Mouse (Mus musculus): ENCODE measurements around the gene Kctd20. TPM values are rescaled to one million over a fixed set of nuclear protein-coding genes. Genes with fewer than 3 reads are reported as not detected.

The Kctd20 gene
- polyA plus RNA-seq, 1 experiment from 2014 or later: 84.4 TPM

GRCm38 (mm10) chr17:29006812-29007211, 55.1 kb downstream of the Kctd20 start:
- Histone ChIP-seq H3K36me3 (ENCODE audit: control insufficient read depth, insufficient read depth, low read length) (peaks cover 5% of the 10 kb centered on the region; the same call in 1 of the 2 replicates), H3K27me3 (replicated peaks; ENCODE audit: control insufficient read depth, insufficient read depth, low read length) (no peaks in the 10 kb centered on the region), H3K4me3 (ENCODE audit: low read depth, low read length) (peak overlapping the region; percentile 98), H3K27ac (ENCODE audit: low read depth, low read length) (peak overlapping the region; percentile 89), H3K4me1 (ENCODE audit: control insufficient read depth, insufficient read depth, low read length) (peaks cover 10% of the 10 kb centered on the region), H3K9ac (ENCODE audit: low read length) (peak overlapping the region; percentile 97), H3K9me3 (replicated peaks; ENCODE audit: control insufficient read depth, low read length) (no peaks in the 10 kb centered on the region), H3K4me2 (ENCODE audit: low read length) (peak overlapping the region; percentile 72)
- DNase-seq (ENCODE audit: low spot score) (no peak), ATAC-seq (no peak)
- 8% methylated on average over 7 of the region's 7 CpGs for WGBS

- Histone ChIP-seq H3K4me3 (ENCODE audit: low read depth, low read length) (peak overlapping the region; percentile 98), H3K27ac (ENCODE audit: low read depth, low read length) (peak overlapping the region; percentile 89), H3K9ac (ENCODE audit: low read length) (peak overlapping the region; percentile 97), H3K4me2 (ENCODE audit: low read length) (peak overlapping the region; percentile 72), H3K9me3 (replicated peaks; ENCODE audit: control insufficient read depth, low read length) (no peaks in the 10 kb centered on the region), H3K4me1 (ENCODE audit: control insufficient read depth, insufficient read depth, low read length) (peaks cover 10% of the 10 kb centered on the region), H3K27me3 (replicated peaks; ENCODE audit: control insufficient read depth, insufficient read depth, low read length) (no peaks in the 10 kb centered on the region), H3K36me3 (ENCODE audit: control insufficient read depth, insufficient read depth, low read length) (peaks cover 5% of the 10 kb centered on the region; the same call in 1 of the 2 replicates)
- WGBS: 0% methylated on average over 19 of the region's 19 CpGs
- no peak; the same call in 1 of the 2 replicates for ATAC-seq
- no peak for DNase-seq (ENCODE audit: low spot score)
Observed at GRCm38 (mm10) chr17:29007243-29007640, 55.5 kb downstream of the Kctd20 start.

GRCm38 (mm10) chr17:29007641-29008325, 56.0 kb downstream of the Kctd20 start, which contains the start of gene Stk38:
Stk38 (minus strand) TSS chr17:29007995.
- DNase-seq (ENCODE audit: low spot score) (peak; percentile 87), ATAC-seq (peak; percentile 95)
- H3K9ac ChIP-seq (ENCODE audit: low read length): peak within 1 kb of the TSS; percentile 97
- peak within 1 kb of the TSS; percentile 72 for H3K4me2 ChIP-seq (ENCODE audit: low read length)
- H3K4me3 ChIP-seq (ENCODE audit: low read depth, low read length): peak within 1 kb of the TSS; percentile 98
- under 1% methylated on average over 62 of the region's 65 CpGs for WGBS
- H3K4me1 ChIP-seq (ENCODE audit: control insufficient read depth, insufficient read depth, low read length): peaks cover 10% of the 10 kb centered on the region
- no peaks in the 10 kb centered on the region for H3K27me3 ChIP-seq (replicated peaks; ENCODE audit: control insufficient read depth, insufficient read depth, low read length)
- no peaks in the 10 kb centered on the region for H3K9me3 ChIP-seq (replicated peaks; ENCODE audit: control insufficient read depth, low read length)
- H3K27ac ChIP-seq (ENCODE audit: low read depth, low read length): peak within 1 kb of the TSS; percentile 89
- H3K36me3 ChIP-seq (ENCODE audit: control insufficient read depth, insufficient read depth, low read length): peaks cover 5% of the 10 kb centered on the region; the same call in 1 of the 2 replicates

GRCm38 (mm10) chr17:29008326-29008650, 56.5 kb downstream of the Kctd20 start:
- DNase-seq (ENCODE audit: low spot score) (no peak), ATAC-seq (0 out of 2 replicates have a peak, but pooled peaks have one; percentile 2)
- peaks cover 5% of the 10 kb centered on the region; the same call in 1 of the 2 replicates for H3K36me3 ChIP-seq (ENCODE audit: control insufficient read depth, insufficient read depth, low read length)
- H3K27ac ChIP-seq (ENCODE audit: low read depth, low read length): peak overlapping the region; percentile 53; the same call in 1 of the 2 replicates
- 11% methylated on average over 8 of the region's 8 CpGs for WGBS
- peaks cover 10% of the 10 kb centered on the region for H3K4me1 ChIP-seq (ENCODE audit: control insufficient read depth, insufficient read depth, low read length)
- H3K9me3 ChIP-seq (replicated peaks; ENCODE audit: control insufficient read depth, low read length): no peaks in the 10 kb centered on the region
- H3K4me2 ChIP-seq (ENCODE audit: low read length): peak overlapping the region; percentile 48
- no peaks in the 10 kb centered on the region for H3K27me3 ChIP-seq (replicated peaks; ENCODE audit: control insufficient read depth, insufficient read depth, low read length)
- H3K9ac ChIP-seq (ENCODE audit: low read length): peak overlapping the region; percentile 97
- peak overlapping the region; percentile 98 for H3K4me3 ChIP-seq (ENCODE audit: low read depth, low read length)

- Histone ChIP-seq H3K27me3 (replicated peaks; ENCODE audit: control insufficient read depth, insufficient read depth, low read length) (no peaks in the 10 kb centered on the region), H3K9me3 (replicated peaks; ENCODE audit: control insufficient read depth, low read length) (no peaks in the 10 kb centered on the region), H3K36me3 (ENCODE audit: control insufficient read depth, insufficient read depth, low read length) (peaks cover 5% of the 10 kb centered on the region; the same call in 1 of the 2 replicates), H3K4me1 (ENCODE audit: control insufficient read depth, insufficient read depth, low read length) (peaks cover 10% of the 10 kb centered on the region), H3K4me3 (ENCODE audit: low read depth, low read length) (no peak overlapping the region), H3K9ac (ENCODE audit: low read length) (no peak overlapping the region), H3K4me2 (ENCODE audit: low read length) (no peak overlapping the region), H3K27ac (ENCODE audit: low read depth, low read length) (no peak overlapping the region)
- ATAC-seq: no peak
- DNase-seq (ENCODE audit: low spot score): no peak
- 89% methylated on average over 4 of the region's 4 CpGs for WGBS
Observed at GRCm38 (mm10) chr17:29009181-29009580, 57.4 kb downstream of the Kctd20 start.

GRCm38 (mm10) chr17:29014235-29014634, 62.5 kb downstream of the Kctd20 start:
- Histone ChIP-seq H3K4me3 (ENCODE audit: low read depth, low read length) (no peak overlapping the region), H3K27me3 (replicated peaks; ENCODE audit: control insufficient read depth, insufficient read depth, low read length) (no peaks in the 10 kb centered on the region), H3K4me2 (ENCODE audit: low read length) (no peak overlapping the region), H3K36me3 (ENCODE audit: control insufficient read depth, insufficient read depth, low read length) (no peaks in the 10 kb centered on the region), H3K9ac (ENCODE audit: low read length) (no peak overlapping the region), H3K9me3 (replicated peaks; ENCODE audit: control insufficient read depth, low read length) (no peaks in the 10 kb centered on the region), H3K27ac (ENCODE audit: low read depth, low read length) (no peak overlapping the region), H3K4me1 (ENCODE audit: control insufficient read depth, insufficient read depth, low read length) (no peaks in the 10 kb centered on the region)
- ATAC-seq (no peak), DNase-seq (ENCODE audit: low spot score) (no peak)

- no peaks in the 10 kb centered on the region for H3K4me1 ChIP-seq (ENCODE audit: control insufficient read depth, insufficient read depth, low read length)
- no peaks in the 10 kb centered on the region for H3K36me3 ChIP-seq (ENCODE audit: control insufficient read depth, insufficient read depth, low read length)
- ATAC-seq: no peak
- 6% methylated on average over 2 of the region's 2 CpGs for WGBS
- DNase-seq (ENCODE audit: low spot score): peak; percentile 51
- H3K27me3 ChIP-seq (replicated peaks; ENCODE audit: control insufficient read depth, insufficient read depth, low read length): no peaks in the 10 kb centered on the region
- no peak overlapping the region for H3K4me2 ChIP-seq (ENCODE audit: low read length)
- no peak overlapping the region for H3K27ac ChIP-seq (ENCODE audit: low read depth, low read length)
- H3K9ac ChIP-seq (ENCODE audit: low read length): no peak overlapping the region
- H3K9me3 ChIP-seq (replicated peaks; ENCODE audit: control insufficient read depth, low read length): no peaks in the 10 kb centered on the region
- no peak overlapping the region for H3K4me3 ChIP-seq (ENCODE audit: low read depth, low read length)
Observed at GRCm38 (mm10) chr17:29015638-29016037, 63.9 kb downstream of the Kctd20 start.

GRCm38 (mm10) chr17:29016705-29017104, 65.0 kb downstream of the Kctd20 start:
- Histone ChIP-seq H3K36me3 (ENCODE audit: control insufficient read depth, insufficient read depth, low read length) (no peaks in the 10 kb centered on the region), H3K9ac (ENCODE audit: low read length) (no peak overlapping the region), H3K9me3 (replicated peaks; ENCODE audit: control insufficient read depth, low read length) (no peaks in the 10 kb centered on the region), H3K4me1 (ENCODE audit: control insufficient read depth, insufficient read depth, low read length) (no peaks in the 10 kb centered on the region), H3K27ac (ENCODE audit: low read depth, low read length) (no peak overlapping the region), H3K4me2 (ENCODE audit: low read length) (no peak overlapping the region), H3K4me3 (ENCODE audit: low read depth, low read length) (no peak overlapping the region), H3K27me3 (replicated peaks; ENCODE audit: control insufficient read depth, insufficient read depth, low read length) (no peaks in the 10 kb centered on the region)
- DNase-seq (ENCODE audit: low spot score) (no peak), ATAC-seq (no peak)
- 82% methylated on average over 4 of the region's 4 CpGs for WGBS

- WGBS: 43% methylated on average over 11 of the region's 11 CpGs
- no peak overlapping the region for H3K9ac ChIP-seq (ENCODE audit: low read length)
- no peaks in the 10 kb centered on the region for H3K9me3 ChIP-seq (replicated peaks; ENCODE audit: control insufficient read depth, low read length)
- H3K4me2 ChIP-seq (ENCODE audit: low read length): no peak overlapping the region
- no peak overlapping the region for H3K27ac ChIP-seq (ENCODE audit: low read depth, low read length)
- no peaks in the 10 kb centered on the region for H3K27me3 ChIP-seq (replicated peaks; ENCODE audit: control insufficient read depth, insufficient read depth, low read length)
- no peak overlapping the region for H3K4me3 ChIP-seq (ENCODE audit: low read depth, low read length)
- H3K36me3 ChIP-seq (ENCODE audit: control insufficient read depth, insufficient read depth, low read length): no peaks in the 10 kb centered on the region
- DNase-seq (ENCODE audit: low spot score) (peak; percentile 39), ATAC-seq (no peak)
- H3K4me1 ChIP-seq (ENCODE audit: control insufficient read depth, insufficient read depth, low read length): no peaks in the 10 kb centered on the region
Observed at GRCm38 (mm10) chr17:29018292-29018984, 66.7 kb downstream of the Kctd20 start.

Data from forebrain, embryonic 14.5 days (tissue).